Mouse (Mus musculus): ENCODE data around the gene Ptpn7.
"Not testable (repeated sequence)": the region's sequence is repeated elsewhere in the genome, so short reads cannot be mapped to it uniquely, and the experiment has no call there.

Ptpn7 gene

DNA sequence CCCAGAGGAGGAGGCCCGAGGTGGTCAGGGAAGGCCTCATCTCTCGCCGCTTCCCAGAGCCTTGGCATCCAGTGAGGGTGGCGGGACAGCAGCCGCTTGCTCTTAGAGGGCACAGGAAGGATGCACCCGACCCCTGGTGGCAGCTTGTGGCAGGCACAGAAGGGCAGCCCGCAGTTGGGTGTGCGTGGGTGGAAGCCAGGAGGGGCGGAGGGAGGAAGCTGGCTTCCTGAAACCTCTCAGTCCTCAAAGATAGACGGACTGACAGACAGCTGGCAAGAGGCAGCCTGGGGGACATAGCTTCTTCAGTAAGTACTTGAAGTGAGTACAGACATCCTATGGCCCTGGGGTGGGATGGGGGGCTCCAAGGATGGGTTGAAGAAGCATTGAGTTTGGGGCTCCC is at the start of gene Ptpn7:
Gene Ptpn7 (plus strand): TSS at position 228 of the 400 bp plus-strand sequence.
- peak; percentile 78 for DNase-seq (ENCODE audit: low read depth, low spot score)

DNA sequence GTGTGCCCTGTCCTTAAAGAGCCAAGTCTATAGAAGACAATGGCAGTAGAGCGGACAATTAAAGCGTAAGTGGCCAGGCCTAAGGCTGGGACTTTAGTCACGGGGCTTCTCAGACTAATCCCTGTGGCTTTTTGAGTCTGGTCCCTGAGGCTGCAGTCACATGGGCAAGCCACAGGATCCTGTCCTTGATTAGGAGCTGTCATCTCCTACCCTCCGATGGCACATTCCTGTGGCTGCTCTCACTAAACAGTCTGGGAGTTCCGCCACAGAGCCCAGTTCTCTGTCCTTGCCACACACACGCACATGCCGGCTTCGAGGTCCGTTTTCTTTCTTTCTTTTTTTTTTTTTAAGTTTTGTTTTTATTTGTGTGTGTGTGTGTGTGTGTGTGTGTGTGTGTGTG is 49.0 kb upstream of the Ptpn7 start:
- DNase-seq (ENCODE audit: low read depth, low spot score) = no peak

DNA sequence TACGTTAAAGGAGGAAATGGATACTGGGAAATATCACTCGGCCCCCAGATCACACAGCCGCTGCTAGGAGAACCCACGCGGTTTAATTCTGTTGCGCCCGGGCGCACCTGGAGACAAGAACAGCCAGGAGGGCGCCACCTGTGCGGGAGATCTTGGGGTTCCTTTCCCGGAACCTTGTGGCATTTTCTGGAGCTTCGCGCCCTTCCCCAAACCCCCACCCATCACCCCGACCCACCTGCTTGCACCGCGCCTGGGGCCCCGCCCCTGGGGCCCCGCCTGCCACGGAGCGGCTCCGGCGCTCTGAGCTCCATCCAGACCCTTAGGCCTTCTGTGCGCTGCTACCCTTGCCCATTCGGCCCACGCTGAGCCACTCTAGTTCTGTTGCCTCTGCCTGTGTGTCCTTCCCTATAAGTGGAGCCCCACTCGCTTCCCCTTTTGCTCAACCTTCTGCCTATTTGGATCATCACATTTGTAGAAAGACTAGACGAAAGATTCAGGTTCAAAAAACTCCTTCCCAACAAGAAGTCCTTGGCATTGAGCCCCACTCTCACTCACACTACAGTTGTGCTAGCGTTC is 47.1 kb upstream of the Ptpn7 start:
- no peak for DNase-seq (ENCODE audit: low read depth, low spot score)

DNA sequence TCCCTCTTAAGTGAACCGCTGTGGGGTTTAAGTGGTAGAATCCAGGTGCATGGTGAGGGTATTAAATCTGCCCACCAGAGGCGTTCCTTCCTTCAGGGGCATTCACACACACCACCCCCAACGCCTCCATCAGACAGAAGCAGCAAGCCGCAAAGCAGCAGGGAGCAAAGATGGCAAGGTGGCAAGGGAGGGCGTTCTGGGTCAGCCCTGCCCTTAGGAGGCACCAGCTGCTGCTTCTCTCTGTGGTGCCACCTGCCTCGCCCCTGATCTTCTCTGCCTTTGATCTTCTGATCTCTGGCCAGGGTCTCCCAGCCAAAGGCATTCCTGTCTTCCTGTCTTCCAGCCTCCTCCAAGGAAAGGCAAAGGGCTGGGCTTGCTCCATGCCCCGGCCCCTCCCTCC is 46.5 kb upstream of the Ptpn7 start:
- no peak for DNase-seq (ENCODE audit: low read depth, low spot score)

DNA sequence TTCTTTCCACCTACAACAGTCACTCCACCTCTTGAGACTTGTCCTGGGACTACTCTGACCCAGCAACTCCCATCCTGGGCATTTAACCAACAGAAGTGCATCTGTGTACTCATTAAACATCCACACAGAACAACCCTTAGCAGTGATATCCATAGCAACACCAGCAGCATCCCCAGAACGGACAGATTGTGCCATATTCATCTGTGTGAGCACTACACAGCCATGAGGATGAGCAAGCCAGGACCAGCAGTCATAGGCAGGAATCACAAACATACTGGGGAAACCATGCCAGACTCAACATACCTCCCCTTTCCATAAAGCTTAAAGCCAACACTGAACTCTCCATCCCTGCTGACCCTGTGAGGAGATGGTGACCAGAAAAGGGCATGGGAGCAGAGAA is 45.1 kb upstream of the Ptpn7 start:
- DNase-seq (ENCODE audit: low read depth, low spot score) = no peak

DNA sequence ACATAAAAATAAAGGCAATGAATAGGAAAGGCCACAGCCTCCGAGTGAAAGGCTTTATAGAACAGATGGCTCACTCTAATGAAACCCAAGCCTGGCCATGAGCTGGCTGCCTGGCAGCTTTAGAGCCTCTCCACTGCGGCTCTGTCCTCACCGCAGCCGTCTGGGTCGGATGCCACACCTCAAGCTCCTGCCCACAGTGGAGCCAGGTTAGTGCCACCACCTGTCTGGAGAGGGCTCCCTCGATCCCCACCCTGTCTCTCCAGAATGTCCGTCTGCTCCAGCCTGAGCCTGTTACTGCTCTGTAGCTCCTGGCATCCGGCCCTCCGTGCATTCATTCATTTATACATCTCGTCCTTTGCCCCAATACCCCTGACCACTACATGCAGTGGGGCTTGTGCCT is 42.9 kb upstream of the Ptpn7 start:
- DNase-seq (ENCODE audit: low read depth, low spot score) = no peak

DNA sequence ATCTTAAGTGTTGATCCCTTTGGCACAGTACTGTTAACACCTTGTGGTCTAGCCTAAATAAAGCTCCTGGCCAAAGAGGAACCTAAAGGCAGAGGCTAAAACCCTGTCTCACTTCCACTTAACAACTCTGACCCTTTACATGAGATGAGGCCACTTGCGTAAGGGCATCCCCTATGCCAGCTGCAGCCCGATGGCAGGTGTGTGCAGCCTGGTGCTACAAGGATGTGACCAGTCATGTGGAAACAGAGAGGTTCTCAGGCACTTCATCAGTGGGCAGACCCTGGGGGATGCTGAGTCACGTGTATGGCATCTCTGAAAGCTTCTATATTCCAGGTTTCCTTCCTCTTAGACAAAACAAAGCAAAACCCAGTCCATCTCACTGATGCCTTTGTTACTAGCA is 41.6 kb upstream of the Ptpn7 start:
- no peak for DNase-seq (ENCODE audit: low read depth, low spot score)

DNA sequence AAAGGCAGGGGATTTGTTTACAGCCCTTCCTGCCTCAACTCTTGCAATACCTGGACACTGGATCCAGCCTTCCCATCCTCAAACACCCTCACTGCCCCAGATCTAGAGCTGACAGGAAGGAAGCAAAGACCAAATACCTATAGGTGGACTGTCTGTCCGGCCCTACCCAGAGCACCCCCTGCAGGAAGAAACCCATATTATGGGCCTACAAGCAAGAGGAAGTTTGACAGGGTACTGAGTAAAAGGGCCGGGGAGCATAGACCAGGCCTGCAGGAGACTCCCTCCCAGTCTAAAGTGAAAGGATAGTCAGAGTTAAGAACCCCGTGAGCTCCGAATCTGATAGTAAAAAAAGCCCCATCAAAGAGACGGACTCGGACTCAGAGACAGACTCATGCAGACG is 37.8 kb upstream of the Ptpn7 start:
- DNase-seq (ENCODE audit: low read depth, low spot score) = no peak

DNA sequence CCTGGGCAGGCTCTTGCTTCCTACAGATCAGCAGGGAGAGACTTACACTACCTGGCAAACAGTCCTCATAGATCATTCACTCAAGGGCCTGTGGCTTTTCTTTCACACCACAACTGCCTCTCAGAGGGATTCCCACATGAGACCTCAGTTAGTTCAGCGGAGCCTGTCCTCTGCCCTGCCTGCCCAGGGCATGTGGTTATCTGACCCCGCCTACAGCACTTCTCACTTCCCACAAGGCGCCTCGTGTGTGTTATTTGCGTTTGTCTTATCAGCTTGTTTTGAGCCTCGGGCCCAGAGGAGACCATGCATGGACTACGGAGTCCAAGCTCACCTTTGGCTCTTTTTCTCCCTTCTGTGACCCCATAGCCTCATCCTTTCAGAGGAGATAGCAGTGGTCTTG is 37.3 kb upstream of the Ptpn7 start:
- DNase-seq (ENCODE audit: low read depth, low spot score) = no peak

DNA sequence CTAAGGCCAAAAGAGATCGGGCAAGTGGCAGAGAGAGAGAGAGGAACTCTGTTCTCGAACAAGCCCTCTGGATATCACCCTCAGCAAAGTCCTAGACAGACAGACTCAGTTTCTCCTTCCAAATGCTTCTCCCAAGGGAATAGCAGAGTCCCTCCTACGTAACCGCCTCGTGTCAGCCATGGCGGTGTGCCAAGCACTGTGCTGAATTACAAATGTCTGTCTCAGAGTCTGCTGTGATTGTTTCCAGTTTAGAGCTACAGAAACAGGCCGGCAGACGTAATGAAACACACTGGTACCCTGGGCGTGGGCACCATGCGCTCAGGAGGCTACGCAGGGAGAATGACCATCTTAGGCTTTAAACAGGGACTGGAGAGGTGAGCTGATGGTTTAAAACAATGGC is 36.2 kb upstream of the Ptpn7 start:
- DNase-seq (ENCODE audit: low read depth, low spot score) = no peak

DNA sequence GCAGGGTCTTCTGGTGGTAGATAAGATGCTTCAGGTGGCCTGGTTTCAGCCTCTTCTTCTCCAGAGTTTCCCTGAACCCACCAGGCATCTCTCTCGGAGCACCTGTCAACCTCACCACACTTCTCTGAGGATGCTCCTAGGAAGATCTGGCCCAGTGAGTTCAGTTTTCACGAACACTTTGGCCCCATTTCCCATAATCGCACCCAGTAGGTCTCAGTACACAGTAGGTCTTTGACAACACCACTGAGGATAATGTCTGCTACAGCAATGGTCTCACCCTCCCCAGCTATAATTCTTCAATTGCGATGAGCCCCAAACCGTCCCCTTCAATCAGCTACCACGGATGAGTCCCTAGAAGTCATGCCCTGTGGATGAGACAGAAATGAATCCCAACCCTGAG is 35.1 kb upstream of the Ptpn7 start:
- no peak for DNase-seq (ENCODE audit: low read depth, low spot score)

DNA sequence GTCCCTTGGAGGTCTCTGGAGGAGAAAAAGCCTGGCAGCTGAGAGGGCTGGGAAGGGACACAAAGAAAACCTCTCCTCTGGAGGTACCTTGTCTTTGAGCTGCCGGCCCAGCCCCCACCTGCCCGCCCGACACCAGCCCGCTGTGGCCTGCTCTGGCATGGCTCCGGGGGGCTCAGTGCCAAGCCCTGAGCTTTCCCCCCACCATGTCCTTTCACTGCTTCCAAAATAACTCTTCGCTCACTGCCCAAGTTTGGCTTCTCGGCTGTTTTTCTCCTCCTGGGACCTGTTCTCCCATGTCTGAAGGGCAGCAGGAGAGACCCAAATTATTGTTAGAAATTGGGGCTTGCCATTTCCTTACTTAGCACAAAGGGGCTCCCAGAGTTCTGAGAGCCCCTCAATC is 34.1 kb upstream of the Ptpn7 start:
- no peak for DNase-seq (ENCODE audit: low read depth, low spot score)

DNA sequence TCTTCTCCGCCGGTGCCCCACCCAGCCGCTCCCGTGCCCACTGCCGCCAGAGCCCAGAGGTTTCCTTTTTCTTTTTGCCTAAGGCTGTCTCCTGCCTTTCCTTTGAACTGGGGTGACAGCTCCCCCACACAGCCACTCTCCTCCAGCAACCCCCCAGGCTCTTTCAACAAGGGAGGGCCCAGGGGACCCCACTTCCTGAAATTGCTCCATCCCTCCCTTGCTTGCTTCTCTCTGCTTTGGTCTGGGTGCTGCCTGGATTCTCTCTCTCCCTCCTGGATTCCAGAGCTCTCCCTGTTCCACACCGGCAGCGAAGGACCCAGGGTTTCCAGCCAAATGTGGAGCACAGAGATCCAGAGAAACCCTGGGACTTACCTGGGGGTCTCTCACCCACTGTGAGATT is 32.1 kb upstream of the Ptpn7 start:
- no peak for DNase-seq (ENCODE audit: low read depth, low spot score)

DNA sequence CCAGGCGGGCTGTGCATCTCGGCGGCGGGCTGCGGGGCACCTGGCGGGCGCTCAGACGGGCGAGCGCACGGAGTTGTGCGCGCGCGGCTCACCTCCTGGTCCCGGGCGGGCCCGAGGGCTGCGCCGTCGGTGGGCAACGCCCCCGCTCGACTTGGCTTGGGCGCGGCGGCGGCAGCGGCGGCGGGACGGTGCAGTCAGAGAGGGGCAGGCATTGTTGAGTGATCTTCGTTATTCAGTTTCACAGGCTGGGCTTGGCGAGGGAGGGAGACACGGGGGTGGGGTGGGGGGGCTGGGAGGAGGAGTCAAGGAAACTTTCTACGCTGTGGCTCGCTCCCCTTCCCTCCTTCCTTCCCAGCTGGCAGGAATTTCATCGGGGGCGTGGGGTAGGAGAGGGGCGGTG is 27.4 kb upstream of the Ptpn7 start, which contains the start of gene Lgr6:
Gene Lgr6 (minus strand): TSS at position 153 of the 400 bp plus-strand sequence.
- peak; percentile 59 for DNase-seq (ENCODE audit: low read depth, low spot score)

DNA sequence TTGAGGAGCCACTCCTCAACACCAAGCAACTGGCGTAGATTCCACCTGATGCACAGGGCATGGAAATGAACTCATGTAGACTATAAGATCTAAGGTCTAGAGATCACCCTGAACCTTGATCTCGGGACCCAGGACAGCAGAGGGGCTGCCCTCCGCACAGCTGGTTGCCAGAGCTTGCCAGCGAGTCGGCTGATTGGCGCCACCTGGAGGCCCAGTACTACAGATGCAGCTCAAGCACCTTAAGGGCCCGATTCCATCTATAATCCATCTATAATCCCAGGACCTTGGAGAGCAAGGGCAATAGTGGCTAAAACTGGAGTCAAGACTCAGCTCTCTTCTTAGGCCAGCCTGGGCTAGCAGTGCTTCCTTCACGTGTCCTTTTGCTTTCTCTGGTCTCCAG is 26.5 kb upstream of the Ptpn7 start:
- DNase-seq (ENCODE audit: low read depth, low spot score) = peak; percentile 89

DNA sequence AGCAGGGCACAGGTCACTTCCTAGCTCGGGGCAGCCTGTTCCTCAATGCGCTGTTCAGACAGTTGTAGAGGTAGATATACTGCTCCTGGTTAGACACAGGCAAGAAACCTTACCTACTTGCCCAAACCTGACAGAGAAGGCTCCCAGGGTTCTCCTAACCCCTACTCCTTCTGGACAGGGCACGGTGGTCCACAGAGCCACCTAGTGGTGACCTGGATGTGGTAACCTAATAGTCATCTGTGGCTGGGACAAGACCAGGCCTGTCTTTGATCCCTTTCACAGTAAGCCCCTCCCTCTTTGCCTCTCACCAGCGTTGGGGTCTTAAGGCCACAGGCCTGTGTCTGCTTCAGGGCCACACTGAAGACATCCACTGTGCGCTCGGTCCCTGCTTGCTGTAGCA is 23.9 kb upstream of the Ptpn7 start:
- DNase-seq (ENCODE audit: low read depth, low spot score) = peak; percentile 96

DNA sequence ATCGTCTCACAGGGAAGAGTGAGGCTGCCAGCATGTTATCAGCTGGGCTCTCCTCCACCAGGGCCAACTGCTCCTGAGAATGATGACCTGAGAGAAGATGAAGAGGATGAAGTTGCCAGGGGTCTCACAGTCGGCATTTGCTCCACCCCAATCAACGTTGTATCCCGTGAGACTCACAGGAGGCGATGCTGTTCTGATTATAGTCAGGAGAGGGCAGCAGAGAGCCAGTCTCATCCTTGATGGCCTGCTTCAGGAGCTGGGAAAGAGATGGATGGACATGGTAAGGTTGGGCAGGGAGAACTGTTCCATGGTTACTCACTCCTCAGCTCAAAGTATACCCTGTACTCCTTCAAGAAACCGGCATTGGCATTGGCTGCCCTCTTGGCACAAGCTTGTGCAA is 22.4 kb upstream of the Ptpn7 start:
- DNase-seq (ENCODE audit: low read depth, low spot score) = peak; percentile 91

DNA sequence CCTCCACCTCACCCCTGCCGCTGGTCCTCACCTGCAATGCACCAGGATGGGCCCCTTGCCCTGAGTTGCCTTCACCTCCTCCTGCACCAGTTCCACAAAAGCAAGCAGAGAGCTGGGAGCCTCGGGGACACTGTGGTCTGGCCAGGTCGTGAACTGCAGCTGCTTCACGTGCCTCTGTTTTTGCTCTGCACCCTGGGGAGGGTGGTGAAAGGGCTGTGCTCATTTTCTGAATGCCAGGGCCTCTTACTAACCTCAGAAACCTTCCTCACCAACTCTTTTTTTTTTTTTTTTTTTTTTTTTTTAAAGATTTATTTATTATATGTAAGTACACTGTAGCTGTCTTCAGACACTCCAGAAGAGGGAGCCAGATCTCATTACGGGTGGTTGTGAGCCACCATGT is 21.2 kb upstream of the Ptpn7 start:
- not testable (repeated sequence) for DNase-seq (ENCODE audit: low read depth, low spot score)

DNA sequence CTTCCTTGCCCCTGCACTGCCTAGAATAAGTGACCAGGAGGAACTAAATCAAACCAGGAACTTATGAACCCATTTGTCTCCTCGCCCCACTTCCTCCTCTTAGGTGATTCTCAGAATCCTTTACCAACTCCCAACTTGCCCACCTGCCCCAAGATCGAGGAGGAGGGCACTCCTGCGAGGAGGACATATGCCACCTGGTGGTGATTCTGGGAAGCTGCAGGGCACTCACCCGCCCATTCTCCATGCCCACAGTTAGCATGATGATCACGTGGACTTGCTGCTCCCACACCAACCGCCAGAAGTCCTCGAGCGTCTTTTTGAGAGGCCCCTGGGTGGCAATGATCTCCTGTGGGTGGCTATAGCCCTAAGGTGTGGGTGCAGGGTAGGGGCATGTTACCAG is 19.8 kb upstream of the Ptpn7 start:
- DNase-seq (ENCODE audit: low read depth, low spot score) = peak; percentile 88

DNA sequence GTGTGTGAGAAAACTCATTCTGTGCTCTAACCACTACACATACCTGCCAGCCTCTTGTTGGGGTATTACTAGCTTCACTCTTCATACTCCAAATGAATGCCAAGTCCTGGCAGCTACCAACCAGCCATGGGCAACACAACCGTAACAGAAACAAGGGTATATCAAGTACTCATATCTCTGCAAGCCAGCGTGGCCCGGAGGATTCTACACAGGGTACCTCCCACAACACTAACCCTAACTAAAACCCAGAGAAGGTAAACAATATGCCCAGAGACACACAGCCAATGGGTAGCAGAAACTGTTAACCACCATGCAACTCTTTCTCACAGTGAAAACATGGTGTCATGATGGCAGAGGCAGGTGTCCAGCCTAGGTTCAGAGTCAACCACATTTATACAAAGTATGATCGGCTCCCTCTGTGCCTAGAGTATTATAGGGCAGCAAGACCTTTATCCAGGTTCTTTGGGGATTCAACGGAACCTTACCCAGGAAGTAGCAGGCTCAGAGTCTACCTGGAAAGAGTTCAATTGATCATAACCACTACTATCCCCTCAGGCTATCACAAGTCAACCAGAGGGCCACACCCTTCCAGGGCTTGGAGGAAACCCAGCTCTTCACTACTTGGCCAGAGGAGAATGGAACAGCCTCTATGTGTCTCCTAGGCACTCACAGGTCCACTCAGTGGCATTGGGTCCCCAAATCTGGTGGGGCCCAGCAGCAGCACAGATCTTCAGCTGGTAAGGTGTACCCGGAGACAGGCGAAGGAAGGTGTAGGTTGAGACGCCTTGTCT is 7.7 kb upstream of the Ptpn7 start:
- no peak for DNase-seq (ENCODE audit: low read depth, low spot score)

DNA sequence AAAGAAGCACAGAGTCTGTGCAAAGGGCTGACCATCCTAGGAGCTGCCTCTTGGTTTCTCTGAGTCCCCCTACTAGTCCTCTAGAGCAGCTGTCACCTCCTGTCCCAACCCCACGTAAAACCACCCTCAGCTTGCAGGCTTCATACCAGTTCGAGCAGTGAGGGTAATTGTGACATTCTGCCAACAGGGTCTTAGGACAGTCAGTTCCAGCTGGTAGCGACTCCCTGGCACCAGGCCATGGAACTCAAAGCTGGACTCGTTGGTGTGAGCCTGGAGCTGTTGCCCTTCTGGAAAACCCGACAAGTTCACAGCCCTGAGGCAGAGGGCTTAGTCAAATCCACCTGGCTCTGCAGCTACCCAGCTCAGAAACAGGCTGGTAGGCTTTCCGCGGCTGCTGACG is 6.5 kb upstream of the Ptpn7 start:
- no peak for DNase-seq (ENCODE audit: low read depth, low spot score)

DNA sequence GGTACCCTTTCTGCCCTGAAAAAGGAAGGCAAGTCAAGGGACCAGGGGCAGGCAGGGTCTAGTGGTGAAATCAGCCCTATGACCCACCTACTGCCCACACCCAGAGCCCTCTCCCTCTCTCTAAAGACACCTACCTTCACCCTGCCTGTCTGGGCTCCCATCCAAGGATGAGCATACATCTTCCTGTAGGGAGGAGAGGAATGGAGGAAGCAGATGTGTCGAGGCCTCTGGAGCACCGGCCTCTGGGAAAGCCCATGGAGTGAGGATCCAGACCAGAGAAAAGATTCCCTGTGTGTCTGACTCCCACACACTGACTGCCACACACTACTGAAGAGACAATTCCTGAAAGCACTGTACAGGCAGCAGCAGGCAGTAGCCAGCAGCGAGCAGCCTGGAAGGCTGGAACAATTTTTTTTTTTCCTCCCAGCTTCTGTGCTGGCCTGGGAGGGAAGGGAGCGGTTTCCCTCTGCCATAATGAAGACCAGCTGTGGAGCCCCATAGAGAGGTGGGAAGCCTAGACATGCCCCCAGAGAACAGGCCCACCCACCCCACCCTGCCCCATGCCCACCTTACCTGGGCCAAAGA is 6.0 kb upstream of the Ptpn7 start:
- no peak for DNase-seq (ENCODE audit: low read depth, low spot score)

DNA sequence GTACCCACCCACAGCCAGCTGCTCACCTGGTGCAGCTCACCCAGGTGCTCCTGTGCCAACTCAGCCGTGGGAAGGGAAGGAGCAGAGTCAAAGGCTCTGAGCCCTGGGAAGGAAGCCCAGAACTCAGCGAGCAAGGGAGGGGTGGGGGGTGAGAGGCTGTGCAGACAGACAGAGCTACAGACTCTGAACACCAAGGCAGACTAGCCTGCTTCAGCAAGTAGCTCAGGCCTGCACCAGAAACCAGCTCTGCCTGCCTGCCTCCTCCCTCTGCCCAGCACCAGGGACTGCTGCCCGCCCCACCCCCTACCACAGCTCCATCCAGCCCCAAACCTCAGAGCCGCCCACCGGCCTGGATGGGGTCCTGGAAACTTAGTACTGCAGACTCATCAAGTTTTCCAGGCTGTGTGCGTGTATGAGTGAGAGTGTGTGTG is 4.5 kb upstream of the Ptpn7 start:
- no peak for DNase-seq (ENCODE audit: low read depth, low spot score)
